Mouse (Mus musculus): ENCODE measurements around the gene Galnt14. TPM values are rescaled to one million over a fixed set of nuclear protein-coding genes. Genes with fewer than 3 reads are reported as not detected.
A peak's percentile ranks its signal among the peaks of the same experiment; 100 is the strongest.

The Galnt14 gene
- polyA plus RNA-seq, 1 experiment from 2014 or later: 16.8 TPM

DNA sequence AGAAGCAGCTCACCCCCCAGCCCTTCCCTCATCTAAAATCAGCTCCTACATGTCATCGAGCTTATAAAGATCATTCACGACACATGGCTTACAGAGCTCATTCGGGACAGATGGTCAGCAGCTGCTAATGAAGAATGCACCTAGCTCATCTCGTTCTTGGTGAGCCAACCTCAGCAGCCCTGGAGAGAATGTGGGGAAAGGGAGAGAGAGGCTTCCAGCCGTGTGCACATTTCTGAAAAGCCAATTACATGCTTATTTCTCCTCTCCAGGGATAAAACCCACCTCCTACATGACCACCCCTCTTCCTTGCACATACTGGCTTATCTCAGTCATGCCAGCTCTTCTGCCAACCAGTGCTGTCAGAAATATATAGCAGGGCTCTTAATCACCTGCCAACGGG lies 110.3 kb downstream of the Galnt14 start:
- H3K36me3 ChIP-seq (replicated peaks; ENCODE audit: control insufficient read depth, insufficient read depth): no peaks in the 10 kb centered on the region
- no peaks in the 10 kb centered on the region for H3K27me3 ChIP-seq (ENCODE audit: control insufficient read depth, insufficient read depth, low read length)
- DNase-seq (ENCODE audit: low spot score) (peak; percentile 38), ATAC-seq (ENCODE audit: low FRiP score) (peak; percentile 34; the same call in 1 of the 2 replicates)
- no peak overlapping the region for H3K9ac ChIP-seq
- no peak overlapping the region; the same call in 1 of the 2 replicates for H3K27ac ChIP-seq
- WGBS: 53% methylated on average over 6 of the region's 6 CpGs
- no peaks in the 10 kb centered on the region for H3K9me3 ChIP-seq (ENCODE audit: control insufficient read depth, low read length)
- no peak overlapping the region for H3K4me2 ChIP-seq (replicated peaks)
- H3K4me1 ChIP-seq (replicated peaks; ENCODE audit: control insufficient read depth, insufficient read depth, low read length): no peaks in the 10 kb centered on the region
- no peak overlapping the region for H3K4me3 ChIP-seq (replicated peaks; ENCODE audit: low read length)

- Histone ChIP-seq H3K36me3 (replicated peaks; ENCODE audit: control insufficient read depth, insufficient read depth) (no peaks in the 10 kb centered on the region), H3K4me3 (replicated peaks; ENCODE audit: low read length) (no peak overlapping the region), H3K27me3 (ENCODE audit: control insufficient read depth, insufficient read depth, low read length) (no peaks in the 10 kb centered on the region), H3K4me2 (replicated peaks) (no peak overlapping the region), H3K9ac (no peak overlapping the region), H3K9me3 (ENCODE audit: control insufficient read depth, low read length) (no peaks in the 10 kb centered on the region), H3K27ac (no peak overlapping the region), H3K4me1 (replicated peaks; ENCODE audit: control insufficient read depth, insufficient read depth, low read length) (no peaks in the 10 kb centered on the region)
- no peak for ATAC-seq (ENCODE audit: low FRiP score)
- DNase-seq (ENCODE audit: low spot score): no peak
- 87% methylated on average over 2 of the region's 2 CpGs for WGBS
These were observed 118.2 kb downstream of the Galnt14 start for GRCm38 (mm10) chr17:73592081-73592480.

GRCm38 (mm10) chr17:73587573-73587972 lies 122.7 kb downstream of the Galnt14 start:
- Histone ChIP-seq H3K4me3 (replicated peaks; ENCODE audit: low read length) (no peak overlapping the region), H3K36me3 (replicated peaks; ENCODE audit: control insufficient read depth, insufficient read depth) (no peaks in the 10 kb centered on the region), H3K4me2 (replicated peaks) (no peak overlapping the region), H3K9ac (no peak overlapping the region), H3K27ac (no peak overlapping the region), H3K27me3 (ENCODE audit: control insufficient read depth, insufficient read depth, low read length) (no peaks in the 10 kb centered on the region), H3K4me1 (replicated peaks; ENCODE audit: control insufficient read depth, insufficient read depth, low read length) (peaks cover 5% of the 10 kb centered on the region; the same call in 1 of the 2 replicates), H3K9me3 (ENCODE audit: control insufficient read depth, low read length) (no peaks in the 10 kb centered on the region)
- 79% methylated on average over 6 of the region's 6 CpGs for WGBS
- ATAC-seq (ENCODE audit: low FRiP score) (no peak), DNase-seq (ENCODE audit: low spot score) (no peak)

- H3K9me3 ChIP-seq (ENCODE audit: control insufficient read depth, low read length): no peaks in the 10 kb centered on the region
- ATAC-seq (ENCODE audit: low FRiP score): no peak
- H3K4me2 ChIP-seq (replicated peaks): no peak overlapping the region
- no peak for DNase-seq (ENCODE audit: low spot score)
- no peaks in the 10 kb centered on the region for H3K4me1 ChIP-seq (replicated peaks; ENCODE audit: control insufficient read depth, insufficient read depth, low read length)
- H3K36me3 ChIP-seq (replicated peaks; ENCODE audit: control insufficient read depth, insufficient read depth): no peaks in the 10 kb centered on the region
- no peak overlapping the region for H3K9ac ChIP-seq
- no peak overlapping the region for H3K4me3 ChIP-seq (replicated peaks; ENCODE audit: low read length)
- no peak overlapping the region for H3K27ac ChIP-seq
- 73% methylated on average over 1 of the region's 1 CpGs for WGBS
- no peaks in the 10 kb centered on the region for H3K27me3 ChIP-seq (ENCODE audit: control insufficient read depth, insufficient read depth, low read length)
These were observed 136.1 kb downstream of the Galnt14 start for GRCm38 (mm10) chr17:73574186-73574585.

DNA sequence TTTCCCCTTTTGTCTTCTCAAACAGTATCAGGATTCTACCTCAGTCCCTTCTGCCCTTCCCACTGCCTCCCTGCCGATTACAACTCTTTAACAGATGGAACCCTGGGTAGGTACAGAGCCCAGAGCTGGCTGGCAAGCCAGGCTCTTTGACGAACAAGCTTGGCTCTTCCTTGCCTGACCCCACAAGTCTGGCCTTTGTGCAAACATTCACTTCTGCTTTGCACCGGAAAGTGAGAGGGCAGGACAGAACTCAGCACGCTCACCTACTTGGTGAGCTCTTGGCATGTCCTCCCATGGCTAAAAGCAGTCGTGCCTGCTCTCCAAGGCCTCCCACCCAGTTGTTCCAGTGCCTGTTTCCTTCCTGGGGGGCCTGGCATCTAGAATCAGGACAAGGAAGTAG lies 137.4 kb downstream of the Galnt14 start:
- DNase-seq (ENCODE audit: low spot score): no peak
- H3K27me3 ChIP-seq (ENCODE audit: control insufficient read depth, insufficient read depth, low read length): no peaks in the 10 kb centered on the region
- H3K27ac ChIP-seq: no peak overlapping the region
- no peaks in the 10 kb centered on the region for H3K36me3 ChIP-seq (replicated peaks; ENCODE audit: control insufficient read depth, insufficient read depth)
- H3K4me2 ChIP-seq (replicated peaks): no peak overlapping the region
- no peak for ATAC-seq (ENCODE audit: low FRiP score)
- no peak overlapping the region for H3K4me3 ChIP-seq (replicated peaks; ENCODE audit: low read length)
- H3K9me3 ChIP-seq (ENCODE audit: control insufficient read depth, low read length): no peaks in the 10 kb centered on the region
- H3K4me1 ChIP-seq (replicated peaks; ENCODE audit: control insufficient read depth, insufficient read depth, low read length): peaks cover 5% of the 10 kb centered on the region; the same call in 1 of the 2 replicates
- 78% methylated on average over 5 of the region's 5 CpGs for WGBS
- H3K9ac ChIP-seq: no peak overlapping the region

- no peak overlapping the region for H3K27ac ChIP-seq
- DNase-seq (ENCODE audit: low spot score): no peak
These were observed 137.8 kb downstream of the Galnt14 start for GRCm38 (mm10) chr17:73572440-73572839.

GRCm38 (mm10) chr17:73571961-73572360 lies 138.3 kb downstream of the Galnt14 start:
- H3K27ac ChIP-seq: no peak overlapping the region
- no peak overlapping the region for H3K4me3 ChIP-seq (replicated peaks; ENCODE audit: low read length)
- WGBS: 59% methylated on average over 4 of the region's 4 CpGs
- no peak overlapping the region for H3K9ac ChIP-seq
- H3K9me3 ChIP-seq (ENCODE audit: control insufficient read depth, low read length): no peaks in the 10 kb centered on the region
- H3K36me3 ChIP-seq (replicated peaks; ENCODE audit: control insufficient read depth, insufficient read depth): no peaks in the 10 kb centered on the region
- ATAC-seq (ENCODE audit: low FRiP score) (no peak), DNase-seq (ENCODE audit: low spot score) (no peak)
- no peak overlapping the region for H3K4me2 ChIP-seq (replicated peaks)
- peaks cover 5% of the 10 kb centered on the region; the same call in 1 of the 2 replicates for H3K4me1 ChIP-seq (replicated peaks; ENCODE audit: control insufficient read depth, insufficient read depth, low read length)
- no peaks in the 10 kb centered on the region for H3K27me3 ChIP-seq (ENCODE audit: control insufficient read depth, insufficient read depth, low read length)

More at GRCm38 (mm10) chr17:73572440-73572839, 137.8 kb downstream of the Galnt14 start:
- H3K9me3 ChIP-seq (ENCODE audit: control insufficient read depth, low read length): no peaks in the 10 kb centered on the region
- ATAC-seq (ENCODE audit: low FRiP score): no peak
- no peaks in the 10 kb centered on the region for H3K27me3 ChIP-seq (ENCODE audit: control insufficient read depth, insufficient read depth, low read length)
- H3K9ac ChIP-seq: no peak overlapping the region
- WGBS: 82% methylated on average over 5 of the region's 5 CpGs
- H3K36me3 ChIP-seq (replicated peaks; ENCODE audit: control insufficient read depth, insufficient read depth): no peaks in the 10 kb centered on the region
- H3K4me3 ChIP-seq (replicated peaks; ENCODE audit: low read length): no peak overlapping the region
- H3K4me2 ChIP-seq (replicated peaks): no peak overlapping the region
- H3K4me1 ChIP-seq (replicated peaks; ENCODE audit: control insufficient read depth, insufficient read depth, low read length): peaks cover 5% of the 10 kb centered on the region; the same call in 1 of the 2 replicates

GRCm38 (mm10) chr17:73568204-73568603 lies 142.0 kb downstream of the Galnt14 start:
- H3K9me3 ChIP-seq (ENCODE audit: control insufficient read depth, low read length): no peaks in the 10 kb centered on the region
- WGBS: 44% methylated on average over 9 of the region's 9 CpGs
- ATAC-seq (ENCODE audit: low FRiP score) (no peak), DNase-seq (ENCODE audit: low spot score) (no peak)
- no peak overlapping the region for H3K4me3 ChIP-seq (replicated peaks; ENCODE audit: low read length)
- no peaks in the 10 kb centered on the region for H3K27me3 ChIP-seq (ENCODE audit: control insufficient read depth, insufficient read depth, low read length)
- H3K27ac ChIP-seq: no peak overlapping the region
- H3K36me3 ChIP-seq (replicated peaks; ENCODE audit: control insufficient read depth, insufficient read depth): no peaks in the 10 kb centered on the region
- H3K4me2 ChIP-seq (replicated peaks): no peak overlapping the region
- H3K9ac ChIP-seq: no peak overlapping the region
- peaks cover 5% of the 10 kb centered on the region; the same call in 1 of the 2 replicates for H3K4me1 ChIP-seq (replicated peaks; ENCODE audit: control insufficient read depth, insufficient read depth, low read length)

- Histone ChIP-seq H3K4me3 (replicated peaks; ENCODE audit: low read length) (no peak overlapping the region), H3K27ac (no peak overlapping the region), H3K36me3 (replicated peaks; ENCODE audit: control insufficient read depth, insufficient read depth) (no peaks in the 10 kb centered on the region), H3K4me2 (replicated peaks) (no peak overlapping the region), H3K9ac (no peak overlapping the region), H3K9me3 (ENCODE audit: control insufficient read depth, low read length) (no peaks in the 10 kb centered on the region), H3K27me3 (ENCODE audit: control insufficient read depth, insufficient read depth, low read length) (no peaks in the 10 kb centered on the region), H3K4me1 (replicated peaks; ENCODE audit: control insufficient read depth, insufficient read depth, low read length) (no peaks in the 10 kb centered on the region)
- WGBS: 77% methylated on average over 3 of the region's 3 CpGs
- no peak for DNase-seq (ENCODE audit: low spot score)
- no peak for ATAC-seq (ENCODE audit: low FRiP score)
These were observed 149.1 kb downstream of the Galnt14 start for GRCm38 (mm10) chr17:73561149-73561548.

DNA sequence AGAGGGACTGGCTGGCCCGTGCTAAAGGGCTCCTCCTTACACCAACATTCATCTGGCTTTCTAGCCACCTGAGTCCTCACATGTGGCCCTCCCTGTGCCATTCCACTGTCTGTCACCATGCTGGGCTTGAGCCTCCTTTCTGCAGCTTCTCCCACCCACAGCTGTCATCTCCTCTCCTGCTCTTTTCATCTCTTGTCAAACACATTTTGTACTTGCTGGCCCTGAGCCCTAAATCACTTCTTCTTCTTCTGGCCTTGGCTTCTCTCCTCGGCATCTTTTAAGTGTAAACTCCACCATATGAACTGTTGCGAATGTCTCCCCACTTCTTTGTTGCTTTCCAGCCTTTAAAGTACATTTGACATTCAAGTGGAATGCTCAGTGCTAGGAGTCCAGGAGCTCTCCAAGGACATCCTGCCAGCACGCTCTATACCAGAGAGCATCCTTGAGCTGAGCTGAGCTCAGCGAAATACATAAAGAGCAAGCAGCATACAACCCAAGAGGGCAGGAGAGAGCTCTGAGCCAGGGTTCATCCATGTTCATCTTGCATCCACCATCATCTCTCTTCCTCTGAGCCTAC lies 150.0 kb downstream of the Galnt14 start:
- no peak for ATAC-seq (ENCODE audit: low FRiP score)
- Histone ChIP-seq H3K9me3 (ENCODE audit: control insufficient read depth, low read length) (no peaks in the 10 kb centered on the region), H3K4me1 (replicated peaks; ENCODE audit: control insufficient read depth, insufficient read depth, low read length) (no peaks in the 10 kb centered on the region), H3K27ac (no peak overlapping the region), H3K9ac (no peak overlapping the region), H3K4me2 (replicated peaks) (no peak overlapping the region), H3K4me3 (replicated peaks; ENCODE audit: low read length) (no peak overlapping the region), H3K36me3 (replicated peaks; ENCODE audit: control insufficient read depth, insufficient read depth) (no peaks in the 10 kb centered on the region), H3K27me3 (ENCODE audit: control insufficient read depth, insufficient read depth, low read length) (no peaks in the 10 kb centered on the region)
- WGBS: 85% methylated on average over 5 of the region's 5 CpGs
- no peak for DNase-seq (ENCODE audit: low spot score)
